Mouse (Mus musculus): ENCODE measurements at regions not wholly inside any gene's neighbourhood (a gene's known extent, or its start where the extent isn't known, plus 50 kb on each side); places are given as distances from the start of the nearest gene placed in this dataset.

DNA sequence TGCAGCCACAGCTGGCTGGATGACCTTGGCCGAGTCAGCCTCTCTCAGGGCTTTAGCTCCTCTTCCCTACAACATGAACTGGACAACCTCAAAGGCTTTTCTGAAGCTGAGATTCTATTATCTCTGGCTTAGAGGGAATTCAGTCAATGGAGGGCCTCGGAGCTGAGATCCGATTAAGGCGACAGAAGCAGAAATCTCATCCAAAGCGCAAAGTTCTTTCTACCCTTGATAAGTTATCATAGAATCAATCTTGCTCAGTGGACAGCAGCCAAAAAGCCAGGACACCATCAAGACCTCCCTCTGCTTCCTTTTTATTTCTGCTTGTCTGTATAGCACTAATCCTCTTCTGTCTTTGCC lies 474.8 kb downstream of the Nedd1 start:
- no peak for ATAC-seq (replicated peaks; ENCODE audit: poor library complexity)

DNA sequence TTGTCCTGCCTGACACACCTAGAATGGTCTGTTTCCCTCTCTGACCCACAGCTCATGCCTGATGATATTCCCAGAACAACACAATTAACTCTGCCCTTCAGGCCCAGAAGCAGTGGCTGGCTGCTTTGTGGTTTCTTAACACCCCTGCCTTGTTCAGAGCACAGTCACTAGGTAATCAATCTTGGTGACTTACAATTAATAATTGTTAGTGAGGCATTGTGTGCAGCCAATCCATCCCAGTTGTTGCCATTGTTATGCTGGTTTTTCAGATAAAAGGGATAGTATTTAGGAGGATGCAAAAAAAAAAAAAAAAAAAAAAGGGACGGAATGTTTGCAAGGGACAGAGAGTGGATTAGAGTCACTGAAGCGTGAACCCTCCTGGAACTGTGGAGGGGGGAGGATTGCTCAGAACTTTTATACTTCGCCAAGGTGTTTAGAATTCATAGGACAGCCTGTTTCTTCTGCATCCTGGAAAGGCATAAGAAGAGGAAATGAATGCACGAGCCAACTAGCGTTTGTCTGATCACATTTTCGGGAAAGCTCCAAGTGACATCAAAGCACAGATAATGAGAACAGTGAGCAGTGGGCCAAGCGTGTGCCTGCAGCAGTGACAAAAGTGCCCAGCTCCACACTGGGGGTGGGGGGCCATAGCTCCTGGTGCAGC lies 475.3 kb downstream of the Nedd1 start:
- no peak for ATAC-seq (replicated peaks; ENCODE audit: poor library complexity)

DNA sequence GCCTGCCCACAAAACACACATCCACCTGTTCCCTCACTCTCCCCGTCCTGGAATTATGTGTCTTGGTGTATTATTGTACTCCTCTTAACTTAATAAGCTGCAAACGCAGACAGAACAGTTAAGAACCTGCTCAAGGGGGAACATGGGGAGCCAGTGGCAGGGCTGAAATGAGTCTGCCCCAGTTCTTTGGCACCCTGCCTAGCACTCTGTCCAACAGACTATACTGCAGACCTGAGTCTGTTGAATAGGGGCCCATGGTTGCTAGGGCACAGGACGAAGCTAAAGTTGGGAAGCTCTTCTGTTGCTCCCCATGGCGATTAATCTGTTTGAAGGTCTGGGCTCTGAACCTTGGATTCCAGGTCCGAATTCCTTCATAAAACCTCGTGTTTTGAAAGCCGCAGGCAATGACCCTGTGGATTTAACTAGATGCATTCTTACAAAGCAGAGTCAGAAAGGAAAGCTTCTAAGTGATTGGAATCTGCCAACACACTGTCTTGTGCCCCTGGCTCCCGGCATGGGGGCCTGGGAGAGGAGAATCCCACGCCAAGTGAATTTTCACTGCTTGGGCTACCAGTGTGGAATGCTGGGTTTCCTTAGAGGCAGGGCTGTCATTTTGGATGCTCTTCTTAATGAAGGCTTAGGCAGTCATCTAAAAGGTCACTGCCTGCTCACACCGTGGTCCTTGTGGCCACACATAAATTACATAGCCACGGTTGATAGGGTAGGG lies 479.3 kb downstream of the Nedd1 start:
- no peak for ATAC-seq (replicated peaks; ENCODE audit: poor library complexity)

DNA sequence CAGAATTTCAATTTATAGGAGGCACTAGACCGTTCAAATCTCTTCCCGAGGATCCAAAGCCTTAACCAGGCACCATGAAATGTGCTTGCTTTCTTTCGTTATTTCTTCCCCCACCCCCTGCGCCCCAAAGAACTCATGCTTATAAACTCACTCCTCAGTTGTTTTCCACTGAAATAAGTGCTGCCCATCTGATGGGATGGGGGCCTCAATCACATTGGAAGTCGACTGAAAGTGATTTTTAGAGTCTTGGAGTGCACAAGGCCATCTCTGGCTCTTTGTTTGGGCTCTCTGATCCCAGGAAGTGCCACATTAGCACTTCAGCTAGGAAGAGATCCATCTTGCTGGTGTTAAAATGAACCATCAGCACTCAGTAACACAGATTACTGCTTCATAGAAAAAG lies 484.3 kb downstream of the Nedd1 start:
- ATAC-seq (replicated peaks; ENCODE audit: poor library complexity), result no peak

DNA sequence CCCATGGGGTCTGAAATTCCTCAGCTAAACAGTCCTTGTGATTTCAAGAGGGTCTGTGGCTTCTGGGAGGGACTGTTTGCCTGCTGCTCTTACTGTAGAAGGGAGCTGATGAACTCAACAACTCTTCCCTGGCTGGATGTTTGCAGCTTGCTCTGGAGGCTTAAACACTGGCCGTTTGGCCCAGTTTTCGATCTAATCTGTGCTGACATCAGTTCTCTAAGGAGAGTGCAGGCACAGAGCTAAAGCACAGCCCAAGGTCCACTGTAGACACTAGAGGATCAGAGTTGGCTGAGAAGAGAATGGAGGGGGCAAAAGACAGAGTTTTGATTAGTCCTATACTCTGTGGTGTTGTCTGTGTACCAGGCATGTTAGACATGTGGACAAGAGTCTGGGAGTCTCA lies 490.1 kb downstream of the Nedd1 start:
- no peak for ATAC-seq (replicated peaks; ENCODE audit: poor library complexity)

DNA sequence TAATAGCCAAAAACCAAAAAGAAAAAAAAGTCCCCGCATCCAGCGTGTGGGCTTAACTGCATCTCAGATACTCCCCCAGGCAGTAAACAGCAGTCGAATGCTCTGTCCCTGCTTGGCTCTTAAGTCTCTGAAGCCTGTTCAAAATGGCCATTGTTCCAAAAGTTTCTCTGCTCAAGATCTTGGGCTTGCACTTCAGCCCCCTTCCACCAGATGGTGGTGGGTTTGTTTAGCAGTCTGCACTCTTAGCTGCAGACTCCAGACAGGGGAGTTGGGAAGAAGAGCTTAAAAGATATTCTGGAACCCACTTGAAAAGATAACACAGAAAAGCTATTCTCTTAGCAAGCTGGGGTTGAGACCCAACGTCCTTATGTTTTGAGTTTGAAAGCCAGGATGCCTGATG lies 496.4 kb downstream of the Nedd1 start:
- no peak for ATAC-seq (replicated peaks; ENCODE audit: poor library complexity)

DNA sequence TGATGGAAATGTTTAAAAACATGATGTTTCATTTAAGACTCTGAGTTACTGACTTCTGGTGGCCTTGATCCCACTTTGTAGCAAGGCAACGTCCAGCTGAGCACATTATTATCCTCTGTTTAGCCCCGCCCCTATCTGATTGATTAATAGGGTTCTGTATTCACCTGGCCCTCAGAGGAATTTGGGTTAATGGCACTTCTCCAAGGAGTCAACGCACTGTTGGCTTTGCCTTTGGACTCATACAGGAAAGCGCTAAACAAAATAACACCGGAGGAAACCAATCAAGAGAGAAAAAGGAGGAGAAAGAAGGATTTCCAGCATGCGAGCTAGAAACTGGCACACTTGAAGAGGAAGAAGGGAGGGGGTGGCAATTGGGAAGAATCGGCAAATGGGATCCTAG lies 497.1 kb downstream of the Nedd1 start:
- no peak for ATAC-seq (replicated peaks; ENCODE audit: poor library complexity)

DNA sequence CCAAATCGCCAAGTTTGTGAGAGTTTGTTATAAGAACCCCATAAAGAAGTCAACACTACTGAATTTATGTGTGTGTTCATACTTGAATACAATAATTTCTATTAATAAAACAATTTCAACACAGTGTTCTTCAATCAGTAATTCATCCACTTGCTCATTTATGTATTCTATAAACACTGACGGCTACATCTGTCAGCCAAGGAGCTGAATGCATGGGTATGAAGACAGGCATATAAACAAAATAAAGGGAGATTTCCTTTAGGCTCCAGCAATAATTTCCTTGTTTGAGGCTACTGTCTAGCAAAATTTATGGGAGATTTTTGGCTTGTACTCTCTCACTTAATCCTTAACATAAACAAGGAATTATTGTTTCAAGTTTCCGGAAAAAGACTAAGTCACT lies 502.9 kb downstream of the Nedd1 start:
- no peak for ATAC-seq (replicated peaks; ENCODE audit: poor library complexity)

DNA sequence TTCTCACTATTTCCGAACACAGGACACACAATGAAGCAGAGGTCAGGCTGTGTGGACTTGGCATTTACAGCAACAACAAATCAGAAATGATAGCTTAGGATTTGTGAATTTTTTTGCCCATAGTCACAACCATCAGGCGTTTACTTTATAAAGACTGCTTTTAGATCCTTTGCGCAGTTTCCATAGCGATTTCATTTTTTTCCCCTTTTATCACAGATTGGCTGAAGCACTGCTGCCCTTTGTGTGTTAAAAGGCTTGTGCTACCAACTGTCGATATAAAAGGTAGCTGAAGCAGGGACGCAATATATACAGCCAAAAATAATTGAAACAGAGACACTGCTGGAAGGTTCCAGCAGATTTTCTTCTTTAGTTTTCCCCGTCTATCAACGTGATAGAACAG lies 551.4 kb downstream of the Nedd1 start:
- ATAC-seq (replicated peaks; ENCODE audit: poor library complexity), result no peak

DNA sequence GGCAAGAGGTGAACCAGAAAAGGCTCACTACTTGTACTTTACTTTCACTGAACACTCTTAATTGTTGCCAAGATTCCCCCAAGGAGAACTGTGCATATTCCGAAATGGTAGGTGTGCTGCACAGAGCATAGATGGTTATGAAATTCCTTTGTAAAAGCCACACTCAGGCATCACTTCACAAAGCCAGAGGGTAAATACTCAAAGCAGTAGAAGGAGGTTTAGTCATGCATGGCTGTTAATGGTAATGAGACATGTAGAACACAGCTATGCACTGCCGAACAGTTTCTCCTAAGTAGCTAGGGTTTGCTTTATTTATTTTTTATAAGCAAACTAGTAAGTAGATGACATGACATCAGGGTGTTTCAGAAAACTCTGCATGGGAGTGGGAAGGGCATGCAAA lies 556.2 kb downstream of the Nedd1 start:
- no peak for ATAC-seq (replicated peaks; ENCODE audit: poor library complexity)

DNA sequence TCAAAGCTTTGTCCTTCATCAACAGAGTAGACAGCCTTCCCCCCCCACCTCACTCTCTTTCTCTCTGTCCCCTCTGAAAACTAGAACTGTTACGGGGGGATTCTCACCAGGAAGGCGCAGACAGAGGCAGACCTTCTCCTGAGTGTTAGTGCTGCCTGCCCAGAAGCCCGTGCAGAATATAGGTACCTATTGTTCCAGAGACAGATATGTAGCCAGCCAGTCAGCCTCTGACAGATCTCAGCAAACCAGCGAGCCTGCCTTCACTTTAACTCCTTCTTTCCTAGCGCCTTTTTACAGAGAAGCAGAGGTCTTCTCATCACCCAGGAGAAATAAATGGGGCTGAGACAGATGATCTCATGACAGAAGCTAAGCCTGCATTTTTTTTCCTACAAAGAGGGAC lies 557.2 kb downstream of the Nedd1 start:
- no peak for ATAC-seq (replicated peaks; ENCODE audit: poor library complexity)

DNA sequence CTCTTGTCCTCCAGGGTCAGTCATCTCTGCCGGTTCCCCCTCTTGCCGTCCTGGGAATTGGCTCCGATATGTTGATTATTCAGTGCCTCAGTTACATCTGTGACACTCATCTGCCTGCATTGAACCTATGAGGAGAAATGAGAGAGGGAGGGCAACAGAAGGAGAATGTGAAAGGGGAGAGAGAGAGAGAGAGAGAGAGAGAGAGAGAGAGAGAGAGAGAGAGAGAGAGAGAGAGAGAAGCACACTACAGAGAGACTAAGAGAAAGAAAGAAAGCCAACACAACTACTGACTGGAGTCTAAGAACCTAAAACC lies 557.6 kb downstream of the Nedd1 start:
- no peak for ATAC-seq (replicated peaks; ENCODE audit: poor library complexity)

DNA sequence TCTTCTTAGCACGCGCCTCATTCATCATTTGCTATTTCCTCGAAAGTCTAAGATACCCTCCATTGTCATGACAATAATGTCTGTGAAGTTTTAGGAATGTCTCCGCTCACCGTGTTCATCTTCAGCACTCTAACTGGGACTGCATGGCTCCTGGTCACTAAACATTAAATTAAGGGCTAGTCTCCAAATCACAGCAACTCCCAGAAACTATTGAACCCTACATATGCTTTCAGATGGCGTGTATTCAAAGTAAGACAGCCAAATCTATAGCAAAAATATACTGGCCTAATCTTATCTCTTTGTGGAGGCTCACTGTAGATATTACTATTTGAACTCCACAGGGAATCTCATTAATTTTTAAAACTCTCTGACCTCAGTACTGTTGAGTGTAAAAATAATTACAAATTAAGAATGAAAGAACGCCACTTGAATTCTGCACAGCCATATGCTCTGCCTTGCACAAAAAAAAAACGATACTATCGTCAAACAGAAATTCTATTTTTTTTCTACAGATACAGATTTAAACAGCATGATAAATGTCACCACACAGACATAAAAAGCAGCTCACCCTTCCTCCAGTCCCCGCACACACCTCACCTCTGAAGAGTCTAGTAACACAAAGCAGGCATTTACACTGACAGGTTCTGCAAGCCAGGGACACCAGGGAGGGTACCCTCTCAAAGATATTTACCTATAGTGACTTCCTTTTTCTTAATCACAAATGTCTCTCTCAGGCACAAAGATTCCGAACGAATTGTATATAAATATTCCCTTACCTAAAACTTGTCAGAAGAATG lies 558.2 kb downstream of the Nedd1 start:
- no peak for ATAC-seq (replicated peaks; ENCODE audit: poor library complexity)

DNA sequence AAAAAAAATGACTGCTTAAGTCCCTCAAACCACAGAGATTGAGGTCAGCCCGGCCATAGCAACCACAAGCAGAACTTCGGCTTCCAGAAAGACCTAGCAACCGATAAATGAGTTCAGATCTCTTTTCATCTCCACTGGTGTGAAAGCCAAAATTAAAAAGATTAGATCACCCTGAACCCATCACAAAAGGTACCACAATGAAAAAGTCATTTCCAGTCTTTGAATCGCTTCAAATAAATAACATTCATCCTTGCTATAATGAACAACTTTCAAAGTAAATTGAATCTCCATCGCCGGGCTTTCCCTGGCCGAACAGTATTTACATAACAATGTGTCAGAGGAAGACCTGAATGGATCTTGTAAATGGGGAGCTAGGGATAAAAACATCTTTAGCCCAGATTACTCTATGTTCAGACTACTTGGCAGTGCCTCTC lies 559.1 kb downstream of the Nedd1 start:
- ATAC-seq (replicated peaks; ENCODE audit: poor library complexity), result no peak

DNA sequence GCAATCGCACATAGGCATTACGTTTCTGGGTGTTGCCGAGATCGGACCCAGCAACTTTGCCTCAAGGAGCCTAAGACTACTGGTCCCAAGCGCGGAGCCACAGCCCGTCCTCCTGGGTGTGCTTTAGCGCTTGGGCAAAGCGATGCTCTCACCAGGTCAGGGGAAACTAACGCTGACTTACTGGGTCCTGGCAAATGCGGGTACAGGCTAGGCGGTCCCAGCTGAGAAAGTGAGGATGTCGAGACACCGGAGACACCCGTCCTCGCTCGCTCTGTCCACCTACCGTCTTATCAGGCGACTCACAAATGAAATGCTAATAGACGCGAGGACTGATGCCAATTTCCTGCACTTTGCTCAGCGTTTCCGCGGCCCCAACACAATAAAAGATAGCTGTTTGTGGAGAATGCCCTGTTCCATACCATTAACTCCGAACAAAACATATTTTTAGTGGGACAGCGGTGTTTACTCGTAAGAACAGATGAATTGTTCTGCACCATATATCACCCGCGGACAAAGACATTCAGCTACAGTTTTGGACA lies 559.7 kb downstream of the Nedd1 start:
- ATAC-seq (replicated peaks; ENCODE audit: poor library complexity), result 0 out of 2 replicates have a peak, but pooled peaks have one; percentile 29

DNA sequence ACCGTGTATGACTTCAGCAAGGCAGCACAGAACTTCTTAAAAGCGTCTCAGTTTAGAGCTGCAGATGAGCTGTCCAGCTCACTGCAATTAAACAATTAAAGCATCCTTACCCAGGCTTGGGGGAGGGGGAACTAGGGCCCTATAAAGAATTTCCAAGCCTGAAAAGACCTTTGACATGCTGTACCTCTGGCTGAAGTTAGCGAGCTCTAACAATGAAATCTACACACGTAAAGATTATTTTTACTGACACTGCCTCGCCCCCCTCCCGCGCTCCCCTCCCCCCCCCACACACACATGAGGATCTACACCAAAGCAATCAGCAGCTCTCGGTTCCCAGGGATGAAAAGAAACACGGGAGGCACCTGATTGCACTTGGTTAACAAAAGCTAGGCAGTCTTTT lies 560.7 kb downstream of the Nedd1 start:
- ATAC-seq (replicated peaks; ENCODE audit: poor library complexity), result no peak

DNA sequence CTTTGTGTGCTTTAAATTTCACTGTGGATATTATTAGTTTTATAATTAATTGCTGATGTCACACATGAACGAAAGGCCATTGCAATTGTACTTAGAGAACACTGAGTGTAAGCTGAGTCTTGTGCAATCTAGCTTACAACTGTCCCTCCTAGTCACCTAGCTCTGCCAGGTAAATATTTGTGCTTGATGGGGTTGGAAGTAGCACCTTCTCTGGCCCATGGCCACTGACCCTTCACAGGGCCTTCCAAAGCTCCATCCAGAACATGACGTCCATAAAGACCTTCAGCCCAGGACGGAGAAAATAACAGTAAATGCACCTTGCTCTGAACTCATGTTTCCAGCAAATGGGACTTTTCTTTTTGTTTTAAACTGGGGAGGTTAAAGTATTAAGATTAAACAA lies 576.0 kb downstream of the Nedd1 start:
- ATAC-seq (replicated peaks; ENCODE audit: poor library complexity), result no peak

DNA sequence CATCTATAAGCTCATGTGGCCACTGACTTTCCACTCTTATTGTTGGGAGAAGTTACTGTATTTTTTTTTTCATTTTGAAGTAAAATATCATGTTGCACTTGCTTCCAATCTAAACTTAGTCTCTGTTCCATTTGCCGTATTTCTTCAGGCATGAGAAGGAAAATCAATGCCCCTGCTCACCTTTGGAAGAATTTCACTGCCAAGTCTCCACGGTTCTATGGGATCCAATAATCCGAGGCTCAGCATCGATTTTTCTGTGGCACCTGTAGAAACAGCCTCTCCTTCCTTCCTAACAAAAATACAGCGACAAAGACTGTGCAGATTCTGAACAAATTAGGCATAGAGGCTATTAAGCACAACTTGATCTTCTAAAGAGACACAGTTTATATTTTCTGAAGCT lies 586.7 kb downstream of the Nedd1 start:
- ATAC-seq (replicated peaks; ENCODE audit: poor library complexity), result no peak

DNA sequence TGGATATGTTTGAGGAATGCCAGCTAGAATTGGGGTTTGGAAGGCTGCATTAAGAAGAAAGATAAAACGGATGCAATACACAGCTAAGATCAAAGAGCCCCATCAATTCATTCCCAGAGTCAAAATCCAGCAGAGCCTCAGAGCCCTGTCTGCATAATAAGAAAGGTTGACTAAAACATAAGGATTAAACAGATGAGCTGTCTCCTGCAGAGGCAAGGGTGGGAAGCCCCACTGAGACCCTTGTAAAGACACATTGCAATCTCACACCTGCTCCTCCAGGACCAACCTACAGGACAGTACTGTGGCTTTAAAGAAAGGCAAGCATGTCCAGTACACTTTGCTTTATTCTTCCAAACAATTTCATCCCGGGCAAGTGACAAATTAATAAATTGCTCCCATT lies 609.4 kb downstream of the Nedd1 start:
- no peak for ATAC-seq (replicated peaks; ENCODE audit: poor library complexity)

DNA sequence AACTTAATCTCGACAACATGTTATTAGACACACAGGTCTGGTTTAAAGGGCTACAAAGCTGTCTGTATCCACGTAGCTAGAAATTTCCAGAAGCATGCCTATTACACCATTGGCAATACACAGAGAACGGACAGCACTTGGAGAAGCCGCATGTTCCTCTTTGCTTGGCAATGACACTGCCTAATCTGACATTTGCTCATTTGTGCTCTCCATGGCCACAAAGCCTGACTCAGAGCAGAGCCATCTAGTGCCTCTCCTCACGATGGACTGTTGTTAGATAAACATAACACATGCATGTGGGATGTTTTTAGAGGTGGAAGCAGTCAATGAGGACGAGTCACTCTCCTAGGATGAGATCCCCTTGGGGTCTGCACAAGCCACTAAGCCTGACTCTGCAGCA lies 615.9 kb downstream of the Nedd1 start:
- ATAC-seq (replicated peaks; ENCODE audit: poor library complexity), result no peak

DNA sequence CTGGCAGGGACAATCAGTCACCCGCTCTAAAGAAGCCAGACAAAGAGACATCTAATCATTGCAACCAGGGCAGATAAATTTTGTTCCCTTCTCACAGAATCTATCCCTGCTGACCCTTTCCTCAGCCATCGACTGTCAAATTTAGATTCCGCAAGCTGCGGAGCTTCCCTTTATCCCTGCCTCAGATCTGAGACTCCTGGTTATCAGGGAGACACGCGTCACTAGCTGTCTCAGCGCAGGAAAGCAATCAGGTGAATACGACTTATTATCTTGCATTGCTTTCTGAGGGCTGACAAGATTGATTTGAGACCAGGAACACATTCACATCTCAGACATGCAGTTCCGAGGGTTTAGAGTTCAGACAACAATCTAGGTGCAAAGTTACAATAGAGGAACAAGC lies 618.3 kb downstream of the Nedd1 start:
- ATAC-seq (replicated peaks; ENCODE audit: poor library complexity), result no peak

DNA sequence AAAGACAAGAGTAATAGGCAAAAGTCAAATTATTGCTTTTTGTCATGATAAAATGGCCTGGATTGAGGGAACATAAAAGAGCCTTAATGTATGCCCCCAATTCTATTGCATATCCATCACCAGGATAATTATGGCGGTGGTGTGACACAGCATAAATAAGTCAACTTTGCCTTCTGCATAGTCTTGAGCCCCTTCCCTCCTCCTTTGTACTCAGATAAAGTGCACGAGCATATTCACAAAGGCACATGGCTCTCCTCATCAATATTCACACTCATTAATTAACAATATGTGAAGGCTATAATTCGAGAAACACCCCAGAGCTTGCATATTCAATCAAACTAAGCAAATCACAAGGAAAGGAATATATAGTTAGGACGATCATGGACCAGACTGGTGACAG lies 619.5 kb downstream of the Nedd1 start:
- no peak for ATAC-seq (replicated peaks; ENCODE audit: poor library complexity)
